Mouse (Mus musculus) T-cell, adult 2 months (primary cell): Measurements from ENCODE around the gene Hes1.

Experiments used
- DNase-seq: peaks from one replicate; pipeline ENCODE4 v3.0.0; 2022; ENCODE audit warnings: low spot score

Hes1 gene

DNA sequence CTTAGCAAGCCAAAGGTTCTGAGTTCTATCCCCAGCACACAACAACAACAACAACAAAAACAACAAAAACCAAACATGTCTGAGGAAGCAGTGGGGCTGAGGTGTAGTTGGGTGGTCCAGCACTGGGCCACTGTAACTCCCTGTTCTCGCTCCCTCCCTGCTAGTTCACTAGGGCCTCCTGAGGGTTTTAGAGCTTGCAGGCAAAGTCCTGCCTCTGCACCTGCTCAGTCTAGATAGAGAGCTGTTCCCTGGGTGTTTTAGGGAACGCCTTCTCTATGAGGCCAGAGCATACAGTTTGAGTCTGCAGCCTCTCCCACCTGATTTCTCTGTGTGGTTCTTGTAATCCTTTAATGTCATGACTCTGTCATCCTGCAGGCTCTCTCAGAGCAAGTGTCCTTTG lies 11.9 kb upstream of the Hes1 start:
- no peak for DNase-seq

GRCm38 (mm10) chr16:30052839-30053511 lies 11.2 kb upstream of the Hes1 start:
- DNase-seq, result no peak

- no peak for DNase-seq
Measured at GRCm38 (mm10) chr16:30054541-30054940, 9.6 kb upstream of the Hes1 start.

DNA sequence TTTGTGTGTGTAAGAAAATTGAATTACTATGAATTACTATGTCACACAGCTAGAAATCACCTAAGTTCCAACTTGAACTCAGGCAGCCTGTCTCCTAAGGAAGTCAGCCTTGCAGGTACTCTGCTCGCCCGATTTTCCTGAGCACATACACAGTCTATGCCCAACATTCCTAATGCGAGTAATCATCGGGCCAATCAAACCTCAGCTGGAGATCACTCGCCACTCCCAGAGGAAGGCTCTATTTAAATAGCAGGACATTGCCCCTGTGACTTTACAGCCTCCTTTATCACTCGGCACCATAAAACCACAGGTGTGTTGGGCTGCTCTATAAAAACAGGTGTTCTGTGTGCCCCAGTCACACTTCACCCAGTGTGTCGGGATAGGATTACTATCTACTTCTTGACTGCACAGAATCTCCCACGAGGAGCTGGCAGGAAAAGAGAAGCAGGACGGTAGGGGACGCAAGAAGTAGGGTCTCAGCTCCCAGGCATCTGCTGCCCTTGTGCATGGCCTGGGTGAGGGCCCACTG lies 8.8 kb upstream of the Hes1 start:
- no peak for DNase-seq

DNA sequence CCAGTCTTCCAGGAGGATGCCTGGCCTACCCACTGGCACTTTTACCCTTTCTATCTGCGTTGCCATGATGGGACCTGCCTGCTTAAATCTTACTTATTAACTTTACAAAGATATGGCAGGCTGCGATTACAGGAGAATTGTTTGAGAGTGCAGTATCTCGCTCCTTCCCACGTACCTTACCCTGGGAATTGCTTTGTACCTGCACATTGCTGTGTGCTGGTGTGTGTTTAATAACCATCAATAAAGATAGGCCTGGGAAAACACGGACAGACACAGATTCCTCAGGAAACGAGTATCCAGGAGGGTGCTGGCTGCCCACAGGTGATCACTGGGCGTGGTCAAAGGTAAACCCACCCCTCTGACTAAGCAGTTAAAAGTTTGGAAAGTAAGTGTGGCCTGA lies 8.3 kb upstream of the Hes1 start:
- DNase-seq, result no peak

GRCm38 (mm10) chr16:30056906-30057305 lies 7.3 kb upstream of the Hes1 start:
- DNase-seq, result no peak

DNA sequence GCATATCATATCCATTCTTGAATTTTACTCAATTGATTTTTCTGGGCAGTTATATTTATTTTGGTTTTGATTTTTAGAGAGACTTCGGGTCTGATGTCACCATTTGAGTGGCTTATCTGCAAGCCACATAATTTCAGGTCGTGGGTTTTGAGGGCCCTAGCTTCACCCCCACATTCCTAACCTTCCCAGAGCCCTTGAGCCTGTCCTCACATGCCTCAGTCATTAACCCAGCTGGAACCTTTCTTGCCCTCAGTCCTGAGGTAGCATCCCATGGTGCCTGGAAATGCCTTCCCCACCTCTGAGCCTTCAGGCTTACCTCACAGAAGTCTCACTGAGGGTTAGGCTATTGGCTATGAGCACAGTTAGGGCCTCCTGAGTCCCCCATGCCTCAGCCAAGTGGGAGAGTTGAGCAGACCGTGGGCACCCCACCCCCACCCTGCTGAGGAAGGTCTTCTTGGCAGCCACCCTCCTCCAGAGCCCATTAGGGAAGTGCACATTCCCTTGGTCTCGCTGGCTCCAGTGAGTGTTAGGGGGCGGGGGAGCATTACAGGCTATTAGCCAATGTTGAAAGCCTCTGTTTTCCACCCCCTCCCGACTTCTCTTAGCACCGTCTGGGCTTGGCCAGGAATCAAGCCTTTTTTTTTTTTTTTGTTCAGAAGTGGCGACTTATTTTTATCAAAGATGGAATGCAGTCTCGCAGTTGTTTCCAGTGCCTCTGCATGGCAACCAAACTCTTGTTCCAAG lies 5.0 kb upstream of the Hes1 start:
- no peak for DNase-seq

DNA sequence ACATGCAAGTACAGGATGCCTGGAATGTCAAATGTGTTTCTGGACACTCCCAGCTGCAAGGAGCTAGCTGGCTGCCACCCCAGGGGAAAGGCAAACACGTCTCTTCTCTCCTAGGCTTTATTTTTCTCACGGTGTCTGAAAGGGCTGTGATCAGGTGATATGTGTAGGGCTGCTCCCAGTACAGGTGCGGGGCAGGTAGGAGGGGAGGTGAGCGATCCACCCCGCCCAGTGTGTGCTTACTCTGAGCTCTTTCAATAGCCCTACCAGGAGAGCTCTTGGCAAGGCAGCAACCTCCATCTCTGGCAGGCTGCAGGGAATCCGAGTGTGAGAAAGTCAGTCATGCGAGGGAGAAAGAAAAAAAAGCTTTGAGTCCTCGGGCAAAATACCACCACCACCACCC lies 3.8 kb upstream of the Hes1 start:
- no peak for DNase-seq

DNA sequence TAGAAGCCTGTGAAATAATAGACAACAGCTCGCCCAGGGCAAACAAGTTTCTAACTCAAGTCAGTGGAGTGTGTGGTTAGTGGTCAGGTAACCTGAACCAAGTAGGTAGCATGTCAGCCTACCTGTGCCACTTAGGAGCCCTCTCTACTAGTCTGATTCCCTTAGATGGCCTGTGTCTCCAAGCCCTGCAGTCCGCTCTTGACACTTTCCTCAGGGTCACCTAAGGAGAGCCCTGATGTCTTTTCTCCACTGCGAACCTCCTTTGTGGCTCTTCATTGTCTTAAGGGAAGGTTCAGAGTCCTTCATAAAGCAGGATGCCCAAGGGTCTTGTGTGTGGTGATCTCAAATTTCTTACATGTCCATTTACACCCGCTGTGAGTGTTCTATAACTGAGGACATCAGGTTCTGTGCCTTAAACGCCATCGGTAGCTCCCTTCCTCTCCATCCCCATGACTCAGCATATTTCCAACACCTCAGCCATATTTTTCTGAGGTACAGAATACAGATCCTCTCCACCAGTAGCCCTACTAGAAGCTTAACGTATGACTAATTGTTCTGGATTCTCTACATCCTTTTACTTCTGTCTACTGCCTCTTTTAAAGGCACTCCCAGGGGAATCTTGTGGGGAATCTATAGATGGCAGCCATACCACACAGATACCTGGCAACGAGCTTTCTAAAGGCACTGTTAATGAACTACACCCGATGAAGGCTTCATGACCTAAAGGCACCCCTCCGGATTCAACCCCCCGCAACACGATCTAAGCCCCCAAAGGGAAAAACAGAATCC lies 1.7 kb upstream of the Hes1 start:
- DNase-seq, result no peak

DNA sequence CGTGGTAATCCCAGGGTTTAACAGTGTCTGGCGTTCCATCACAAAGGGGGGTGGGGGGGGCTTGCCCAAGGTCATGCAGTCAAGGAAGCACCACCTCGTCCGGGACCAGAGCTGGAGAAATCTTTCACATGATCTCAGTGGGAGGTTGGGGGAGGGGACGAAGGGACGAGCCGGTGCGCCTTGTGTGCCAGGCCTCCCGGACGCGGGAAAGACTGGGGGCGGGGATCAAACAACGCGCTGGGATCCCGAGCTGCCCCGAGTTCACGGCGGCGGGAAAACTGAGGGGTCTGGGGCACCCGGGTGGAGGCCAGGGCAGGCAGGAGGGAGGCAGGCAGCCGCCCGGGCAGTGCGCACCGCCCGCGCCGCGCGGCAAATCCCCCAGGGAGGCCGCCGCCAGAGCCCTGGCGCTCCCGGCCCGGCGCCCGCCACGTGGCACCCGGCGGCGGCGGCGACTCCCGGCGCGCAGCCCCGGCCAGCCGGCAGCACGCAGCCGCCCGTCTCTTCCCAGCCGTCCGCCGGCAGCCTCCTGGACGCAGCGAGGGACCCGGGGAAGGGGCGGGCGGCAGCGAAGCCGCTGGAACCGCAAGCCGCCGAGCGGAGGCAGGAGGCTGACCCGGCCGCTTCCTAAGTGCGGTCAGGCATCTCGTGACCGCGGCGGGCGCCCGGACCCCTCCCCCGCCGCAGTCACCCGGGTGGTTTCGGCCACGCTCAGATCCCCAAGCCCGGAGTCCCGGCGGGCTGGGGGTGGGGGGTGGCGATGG lies 883 bp upstream of the Hes1 start:
- no peak for DNase-seq

- DNase-seq, result no peak
Measured at GRCm38 (mm10) chr16:30064613-30065012, 429 bp downstream of the Hes1 start.

DNA sequence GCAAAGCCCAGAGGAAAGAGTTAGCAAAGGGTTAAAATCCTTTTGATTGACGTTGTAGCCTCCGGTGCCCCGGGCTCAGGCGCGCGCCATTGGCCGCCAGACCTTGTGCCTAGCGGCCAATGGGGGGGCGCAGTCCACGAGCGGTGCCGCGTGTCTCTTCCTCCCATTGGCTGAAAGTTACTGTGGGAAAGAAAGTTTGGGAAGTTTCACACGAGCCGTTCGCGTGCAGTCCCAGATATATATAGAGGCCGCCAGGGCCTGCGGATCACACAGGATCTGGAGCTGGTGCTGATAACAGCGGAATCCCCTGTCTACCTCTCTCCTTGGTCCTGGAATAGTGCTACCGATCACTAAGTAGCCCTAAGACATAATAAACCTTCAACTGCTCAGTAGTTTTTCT lies 893 bp downstream of the Hes1 start:
- peak; percentile 16 for DNase-seq

DNA sequence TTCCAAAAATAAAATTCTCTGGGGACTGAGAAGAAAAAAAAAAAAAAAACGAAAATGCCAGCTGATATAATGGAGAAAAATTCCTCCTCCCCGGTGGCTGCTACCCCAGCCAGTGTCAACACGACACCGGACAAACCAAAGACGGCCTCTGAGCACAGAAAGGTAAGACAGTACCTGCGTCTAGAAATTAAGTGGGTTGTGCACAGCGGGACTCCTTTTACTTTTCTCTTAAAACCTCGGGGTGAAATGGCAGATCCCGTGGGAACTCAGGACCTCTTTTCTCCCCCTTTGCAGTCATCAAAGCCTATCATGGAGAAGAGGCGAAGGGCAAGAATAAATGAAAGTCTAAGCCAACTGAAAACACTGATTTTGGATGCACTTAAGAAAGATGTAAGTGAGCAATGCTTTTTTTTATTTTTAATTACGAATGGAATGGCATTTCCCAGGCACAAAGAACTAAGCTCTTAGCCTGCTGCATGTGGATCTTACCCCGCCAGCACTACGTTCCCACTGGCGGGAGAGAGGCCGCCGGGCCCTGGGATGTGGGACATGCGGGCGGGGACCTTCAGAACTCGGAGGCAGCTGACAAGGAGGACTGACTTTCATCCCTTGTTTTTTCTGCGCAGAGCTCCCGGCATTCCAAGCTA lies 1.5 kb downstream of the Hes1 start:
- no peak for DNase-seq

DNA sequence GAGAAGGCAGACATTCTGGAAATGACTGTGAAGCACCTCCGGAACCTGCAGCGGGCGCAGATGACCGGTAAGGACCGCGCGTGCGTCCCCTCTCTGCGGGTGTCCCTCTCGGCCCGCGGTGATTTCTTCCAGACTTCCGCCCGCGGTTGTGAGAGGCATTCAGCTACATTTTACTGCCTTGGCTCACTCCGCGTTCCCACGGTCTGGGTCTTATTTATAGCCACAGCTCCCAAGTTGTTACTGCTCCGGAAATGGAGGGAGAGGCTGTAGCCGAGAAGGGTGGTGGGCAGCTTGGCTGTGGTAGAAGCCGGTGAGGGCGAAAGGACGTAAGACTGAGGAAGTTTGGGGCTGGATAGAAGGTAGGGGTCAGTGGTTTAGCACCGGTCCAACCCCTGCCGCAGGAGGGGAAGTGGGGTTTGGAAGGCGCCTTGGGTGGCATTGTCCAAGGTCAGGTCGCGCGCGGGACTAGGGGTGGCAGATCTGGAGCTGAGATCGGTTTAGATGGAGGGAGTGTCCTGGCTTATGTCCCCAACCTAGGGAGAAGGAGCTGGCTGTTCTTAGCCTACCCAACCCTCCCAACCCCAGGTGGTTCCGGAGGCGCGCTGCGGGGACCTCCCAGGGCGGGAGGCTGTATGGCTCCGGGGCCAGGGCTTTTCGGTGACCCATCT lies 2.1 kb downstream of the Hes1 start:
- no peak for DNase-seq

- peak; percentile 55 for DNase-seq
Measured at GRCm38 (mm10) chr16:30066852-30067301, 2.7 kb downstream of the Hes1 start.

DNA sequence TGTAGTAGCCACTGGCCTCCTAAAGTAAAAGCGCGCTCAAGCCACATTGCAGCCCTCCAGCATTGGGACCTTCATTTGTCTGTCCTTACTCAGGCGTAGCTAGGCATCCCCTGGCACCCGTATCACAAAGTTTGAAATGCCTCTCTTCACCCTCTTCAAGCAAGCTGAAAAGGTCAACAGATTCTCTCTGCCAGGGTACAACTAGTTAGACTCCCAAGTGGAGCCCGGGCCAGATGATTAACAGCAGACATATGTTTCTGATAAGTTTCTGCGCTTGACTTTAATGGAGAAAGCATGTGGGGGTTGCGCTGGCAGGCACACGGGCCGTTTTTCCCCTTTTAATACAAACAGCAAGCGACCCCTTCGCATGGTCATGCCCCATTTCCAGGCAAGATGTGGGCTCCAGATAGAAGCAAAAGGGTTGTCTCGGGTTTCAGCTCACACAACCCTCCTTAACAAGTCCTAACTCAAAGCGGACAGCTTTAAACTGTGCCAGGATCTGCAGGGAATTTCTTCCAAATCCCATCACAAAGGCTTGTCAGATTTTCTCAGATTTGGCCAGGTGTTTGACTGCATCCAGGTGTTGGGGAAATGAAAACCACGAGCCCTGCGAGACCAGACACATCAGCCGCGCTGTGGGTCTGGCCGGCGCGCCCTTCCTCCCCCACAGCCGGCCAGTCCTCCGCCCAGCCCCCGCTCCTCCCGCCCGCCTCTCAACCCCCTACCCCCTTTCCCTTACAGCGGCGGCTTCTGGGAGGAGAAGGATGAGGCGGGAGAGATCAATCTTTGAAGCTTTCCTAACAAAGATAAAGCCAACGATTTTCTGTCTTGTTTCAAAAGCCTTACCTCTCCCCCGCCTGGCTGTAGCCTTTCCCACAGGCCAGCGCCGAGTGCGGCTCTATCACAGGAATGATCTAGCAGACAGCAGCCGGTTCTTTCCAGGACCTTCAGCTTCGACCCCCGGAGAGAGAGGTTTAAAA lies 4.1 kb downstream of the Hes1 start:
- DNase-seq, result no peak

- no peak for DNase-seq
Measured at GRCm38 (mm10) chr16:30069580-30069949, 5.4 kb downstream of the Hes1 start.

DNA sequence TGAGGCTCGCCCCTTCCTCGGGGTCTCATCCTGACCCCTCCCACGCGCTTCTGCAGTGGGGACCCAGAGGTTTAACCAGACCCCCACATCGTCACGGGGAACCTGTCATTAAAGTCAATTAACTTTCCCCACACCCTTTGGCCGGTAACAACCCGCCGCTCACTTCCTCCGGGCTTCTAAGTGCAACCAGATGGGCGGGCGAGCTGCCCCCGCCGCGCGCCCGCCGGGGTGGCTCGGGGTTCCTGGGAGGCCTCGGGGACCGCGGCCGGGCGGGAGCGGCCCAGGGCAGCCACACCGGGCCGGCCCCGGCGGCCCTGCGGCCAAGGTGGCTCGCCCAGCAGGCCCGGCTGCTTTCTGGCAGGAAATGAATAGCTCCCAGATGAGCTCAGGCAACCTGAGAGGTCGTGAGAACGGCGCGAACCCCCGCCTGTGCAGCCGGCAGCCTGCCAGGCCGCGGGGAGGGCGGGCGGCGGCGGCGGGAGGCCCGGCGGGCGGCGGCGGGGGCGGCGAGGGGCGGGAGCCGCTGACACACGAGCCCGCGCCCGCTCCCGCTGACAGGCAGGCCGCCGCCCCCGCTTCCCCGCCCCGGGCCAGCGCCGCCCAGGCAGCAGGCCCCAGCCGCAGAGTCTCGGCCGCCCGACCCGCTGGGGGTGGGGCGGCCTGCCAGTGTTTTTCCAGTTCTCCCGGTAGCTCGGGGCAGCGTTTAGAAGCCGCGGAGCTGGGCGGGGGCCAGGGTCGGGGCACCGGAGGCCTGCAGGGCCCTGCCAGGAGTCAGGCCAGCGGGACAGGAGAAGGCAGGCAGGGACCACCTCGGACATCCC lies 6.0 kb downstream of the Hes1 start:
- peak; percentile 48 for DNase-seq

DNA sequence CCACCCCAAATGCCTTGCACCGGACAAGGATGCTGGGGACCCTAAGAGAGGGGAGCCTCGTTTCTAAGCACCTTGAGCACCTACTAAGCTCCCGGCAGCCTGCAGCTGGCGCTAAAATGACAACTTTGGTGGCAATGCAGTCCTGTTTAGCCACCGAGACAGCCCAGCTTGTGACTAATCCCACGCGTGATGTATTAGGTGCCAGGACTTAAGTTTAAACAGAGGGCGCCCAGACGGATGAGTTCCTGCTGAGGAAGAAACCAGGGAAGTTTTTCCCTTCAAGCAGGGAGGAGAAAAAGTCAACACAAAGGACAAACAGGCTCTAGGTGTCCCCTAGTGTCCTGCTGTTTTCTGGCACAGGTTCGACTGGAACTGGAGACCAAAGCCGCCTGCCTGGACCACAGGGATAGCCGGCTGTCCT lies 6.6 kb downstream of the Hes1 start:
- no peak for DNase-seq
